Mouse (Mus musculus) C2C12 (cell line): ENCODE measurements around the gene Grk6.

Experiments used
- CTCF ChIP-seq: IDR thresholded peaks from one replicate; pipeline ENCODE4 v1.5.1; 2011; ENCODE audit not compliant: control insufficient read depth, insufficient read depth, insufficient read length
- FOSL1 ChIP-seq: IDR thresholded peaks from one replicate; pipeline ENCODE4 v1.8.0; 2011; ENCODE audit warnings: mild to moderate bottlenecking, low read length; ENCODE audit not compliant: poor library complexity, insufficient read depth, severe bottlenecking
- USF1 ChIP-seq: IDR thresholded peaks from one replicate; pipeline ENCODE4 v1.6.1; 2011; ENCODE audit warnings: low read depth, mild to moderate bottlenecking, control low read depth, moderate library complexity

GRCm38 (mm10) chr13:55445361-55446091 lies 654 bp downstream of the Grk6 start:
- TF ChIP-seq USF1 (peak; percentile 14), CTCF (no peak), FOSL1 (no peak)
